ENCODE assay signal across 8 mouse cellular contexts in the genomic region with DNA sequence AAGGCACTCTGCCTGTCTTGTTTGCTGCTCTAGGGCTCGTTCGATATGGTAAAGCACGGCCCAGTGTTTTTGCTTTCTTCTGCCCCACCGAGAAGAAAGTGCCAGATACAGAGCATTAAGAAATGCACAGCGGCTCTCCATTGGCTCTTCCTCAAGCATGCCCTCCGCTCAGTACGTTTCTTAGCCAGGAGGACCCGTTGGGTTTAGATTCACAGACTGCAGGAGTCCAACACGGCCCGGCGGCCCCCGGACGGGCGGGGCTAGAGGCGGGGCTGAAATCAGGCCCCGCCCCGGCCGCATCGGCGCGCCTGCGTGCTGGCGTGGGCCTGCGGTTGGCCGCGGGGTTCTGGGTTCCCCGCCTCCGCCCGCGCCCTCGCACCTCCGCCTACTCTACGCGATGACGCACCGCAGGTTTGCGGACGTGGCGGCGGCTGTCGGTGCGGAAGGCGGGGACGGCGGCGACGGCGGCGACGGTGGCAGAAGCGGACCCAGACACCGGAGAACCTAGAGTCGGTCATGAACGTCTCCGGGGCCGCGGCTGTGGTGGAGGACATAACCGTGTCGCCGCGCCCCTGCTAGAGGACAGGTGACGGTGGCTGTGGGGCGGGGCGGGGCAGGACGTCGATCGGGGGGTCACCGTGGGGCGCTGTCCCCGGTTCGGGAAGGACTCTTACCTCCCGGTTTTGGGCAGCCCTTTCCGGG. TPM values are rescaled to one million over a fixed set of nuclear protein-coding genes. Genes with fewer than 3 reads are reported as not detected.
A peak's percentile ranks its signal among the peaks of the same experiment; 100 is the strongest.
DNase-seq lines count a peak whose midpoint lies in the region; ATAC-seq lines count a peak whose summit lies in the region.

A gene (plus strand): TSS at position 313 of the 702 bp plus-strand sequence.

- H3K9me3 ChIP-seq in hindbrain, embryonic 11.5 days (ENCODE audit: control insufficient read depth, low read length), result no peaks in the 10 kb centered on the region

- peak within 1 kb of the TSS; percentile 89 for H3K27ac ChIP-seq in hindbrain, embryonic 11.5 days (ENCODE audit: low read depth, low read length)

- under 1% methylated on average over 62 of the region's 73 CpGs for WGBS in hindbrain, embryonic 11.5 days

- peak; percentile 97 for ATAC-seq in hindbrain, embryonic 11.5 days (ENCODE audit: low FRiP score)

- H3K9ac ChIP-seq in hindbrain, embryonic 11.5 days (ENCODE audit: low read depth, low read length), result peak within 1 kb of the TSS; percentile 81

- DNase-seq in MN1 (ENCODE audit: low spot score), result peak; percentile 95
- peak; percentile 93 for DNase-seq in cerebellum, adult 9-10 months
- peak; percentile 76 to 95 for DNase-seq in frontal cortex, adult 2 months (ENCODE audit: extremely low spot score in 1 of 2, low spot score in 1 of 2)
- DNase-seq in hindbrain, embryonic 11.5 days (ENCODE audit: low spot score), result peak; percentile 98
- peak; percentile 88 to 92 for DNase-seq in layer of hippocampus, postnatal 10 days (ENCODE audit: low spot score in 2 of 2)
- DNase-seq in lung, postnatal 10 days, result peak; percentile 94
- DNase-seq in ovary, postnatal 36 days (ENCODE audit: low spot score), result peak; percentile 93
- peak; percentile 92 for DNase-seq in thymus, postnatal 25 days

- H3K4me2 ChIP-seq in hindbrain, embryonic 11.5 days (replicated peaks; ENCODE audit: low read depth, low read length), result peak within 1 kb of the TSS; percentile 60

- peak within 1 kb of the TSS; percentile 83 for H3K4me3 ChIP-seq in hindbrain, embryonic 11.5 days (ENCODE audit: low read depth, low read length)

- no peaks in the 10 kb centered on the region for H3K4me1 ChIP-seq in hindbrain, embryonic 11.5 days (replicated peaks; ENCODE audit: control insufficient read depth, insufficient read depth, low read length)

- H3K27me3 ChIP-seq in hindbrain, embryonic 11.5 days (ENCODE audit: control insufficient read depth, insufficient read depth, low read length), result no peaks in the 10 kb centered on the region

- no peaks in the 10 kb centered on the region for H3K36me3 ChIP-seq in hindbrain, embryonic 11.5 days (ENCODE audit: control insufficient read depth, insufficient read depth, low read length)

RNA-seq across cellular contexts. Expression of the gene that starts here (rescaled TPM):
- polyA plus RNA-seq in frontal cortex, adult 2 months (2012; rRNA removed), result 7.2 and 9.4 TPM in 2 replicates
- polyA plus RNA-seq in hindbrain, embryonic 11.5 days (2014; fragmentation: Nextera tagmentation; extraction: Ambion mirVana), result 33.5 and 33.6 TPM in 2 replicates
- 10 to 100 TPM in 1 of 2 experiments, 1 to 10 TPM in 1; 8.7 to 13.1 TPM for total RNA-seq in layer of hippocampus, postnatal 10 days (2021)

Comparison
In these comparisons a context has a peak if more than half of its experiments do, and no peak if none do; other contexts are left out.
1. Peak in every context shown above with its lines: DNase-seq, ATAC-seq, H3K4me3 ChIP-seq and H3K27ac ChIP-seq.